Mouse (Mus musculus): ENCODE data around the gene Car5b. TPM values are rescaled to one million over a fixed set of nuclear protein-coding genes. Genes with fewer than 3 reads are reported as not detected.

The Car5b gene
- polyA plus RNA-seq, 2 experiments from 2014 or later = 2.5 to 2.9 TPM

- ATAC-seq = peak; percentile 73
Observed at GRCm38 (mm10) chrX:163957803-163958466, 69.9 kb downstream of the Car5b start.

- ATAC-seq = peak; percentile 22
Observed at GRCm38 (mm10) chrX:163957381-163957780, 70.4 kb downstream of the Car5b start.

- peak; percentile 67 for ATAC-seq
Observed at GRCm38 (mm10) chrX:163951618-163952017, 76.2 kb downstream of the Car5b start.

GRCm38 (mm10) chrX:163944381-163944780 is 83.4 kb downstream of the Car5b start:
- ATAC-seq = no peak

- no peak for ATAC-seq
Observed at GRCm38 (mm10) chrX:163938587-163938986, 89.2 kb downstream of the Car5b start.

- no peak for ATAC-seq
Observed at GRCm38 (mm10) chrX:163934731-163935130, 93.1 kb downstream of the Car5b start.

GRCm38 (mm10) chrX:163929550-163929949 is 98.2 kb downstream of the Car5b start:
- no peak for ATAC-seq

Other genes with a start within 250 kb of the Car5b start
- 10 to 100 TPM; 15.3 to 22.9 TPM for gene Ap1s2, start 119.0 kb downstream of the Car5b start, polyA plus RNA-seq (2017; shearing (Covaris generic))
- gene Zrsr2, start 69.3 kb downstream of the Car5b start, polyA plus RNA-seq (2017; shearing (Covaris generic)) = 10 to 100 TPM; 39.8 to 45.1 TPM
- gene Siah1b, start 48.5 kb upstream of the Car5b start, polyA plus RNA-seq (2017; shearing (Covaris generic)) = 1 to 10 TPM; 1.4 to 2.1 TPM
- gene Cltrn, start 60.8 kb upstream of the Car5b start, polyA plus RNA-seq (2017; shearing (Covaris generic)) = not detected
- not detected for gene Ace2, start 111.3 kb upstream of the Car5b start, polyA plus RNA-seq (2017; shearing (Covaris generic))
- gene Bmx, start 230.2 kb upstream of the Car5b start, polyA plus RNA-seq (2017; shearing (Covaris generic)) = not detected
- gene Pir, start 241.4 kb upstream of the Car5b start, polyA plus RNA-seq (2017; shearing (Covaris generic)) = not detected